Mouse (Mus musculus): ENCODE measurements around the gene Tbc1d9b.

- TF ChIP-seq POLR2A (IDR thresholded peaks at IDR 0.05; ENCODE audit: extremely low read depth, insufficient read depth, low read length) (no peak), CTCF (IDR thresholded peaks at IDR 0.05; ENCODE audit: low read depth, low read length) (no peak)
Measured at GRCm38 (mm10) chr11:50100548-50101307, 30.5 kb upstream of the Tbc1d9b start.

Measured in liver, adult 2 months (tissue).